ENCODE assay signal across 15 mouse cellular contexts in the genomic region with DNA sequence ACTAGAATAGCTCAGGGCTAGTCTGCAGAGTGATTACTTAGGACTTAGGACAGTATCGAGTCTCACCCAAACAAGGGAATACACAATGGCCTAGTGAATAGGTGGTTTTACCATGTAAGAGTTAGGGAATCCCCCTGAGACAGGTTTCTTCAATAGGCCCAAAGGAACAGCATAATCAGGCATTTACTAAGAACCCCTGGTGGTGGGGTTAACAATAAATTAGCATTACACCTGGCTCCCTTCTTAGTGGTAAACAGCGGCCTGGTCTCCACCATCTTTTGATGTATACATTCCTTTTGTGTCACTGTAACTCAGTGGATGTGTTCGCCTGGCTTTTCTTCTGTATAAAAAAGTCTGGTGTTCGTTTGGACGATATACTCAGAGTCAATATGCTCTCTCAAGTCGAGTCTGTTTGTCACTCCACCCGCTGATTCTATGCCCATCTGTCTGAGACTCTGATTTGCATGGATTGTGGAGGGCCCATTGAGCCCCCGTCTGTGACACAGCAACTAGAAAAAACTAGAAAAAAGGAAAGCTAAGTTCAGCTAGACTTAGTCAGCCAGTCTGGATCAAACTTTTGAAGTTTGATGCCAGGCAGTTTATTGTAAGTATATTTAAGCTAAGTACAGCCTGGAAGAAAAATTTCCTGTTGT.
DNase-seq lines count a peak whose midpoint lies in the region; TF ChIP-seq lines count a peak whose summit lies in the region.
"Had no signal": no experiment of that assay in that cellular context is flagged by ENCODE, and none has a peak within 500 bp of the region (broad histone marks: within the 10 kb centered on the region; RNA-seq: fewer than 3 reads in every experiment).

No protein-coding gene starts in this region.

- DNase-seq in heart, adult 11 months: peak; percentile 63
- no peak for DNase-seq in heart, adult 8-10 months (ENCODE audit: low spot score)
- peak; percentile 17 to 56 for DNase-seq in layer of hippocampus, postnatal 14 days (ENCODE audit: low spot score in 2 of 2)
- no peak for DNase-seq in layer of hippocampus, postnatal 25 days (ENCODE audit: extremely low spot score in 1 of 2, low spot score in 1 of 2)
- peak; percentile 38 for DNase-seq in brain, embryonic 14.5 days (ENCODE audit: low read depth)
- no peak for DNase-seq in MN1 (ENCODE audit: low spot score)
- DNase-seq in spleen, postnatal 10 days (ENCODE audit: low spot score in 2 of 2): no peak
- DNase-seq: adrenal gland, adult 2 months; adrenal gland, postnatal 25 days; cerebellum, adult 11 months; cerebellum, adult 8-10 months; cerebellum, postnatal 14 days; embryo, embryonic 11 days; gastrocnemius, postnatal 14 days; heart, postnatal 36 days had no signal

- no peak for TF ChIP-seq POLR2A in brain, embryonic 14.5 days (IDR thresholded peaks at IDR 0.05; ENCODE audit: borderline replicate concordance, extremely low read depth, insufficient read depth, insufficient read length, poor library complexity, severe bottlenecking)

- TF ChIP-seq CTCF in brain, embryonic 14.5 days (IDR thresholded peaks at IDR 0.05; ENCODE audit: borderline replicate concordance, extremely low read depth, insufficient read depth, insufficient read length): no peak

Comparison
In these comparisons a context has a peak if more than half of its experiments do, and no peak if none do; other contexts are left out.
1. DNase-seq: peak in heart, adult 11 months (single experiment), layer of hippocampus, postnatal 14 days (2 of 2) and brain, embryonic 14.5 days (single experiment); none in heart, adult 8-10 months (single experiment), layer of hippocampus, postnatal 25 days (0 of 2), MN1 (single experiment) and spleen, postnatal 10 days (0 of 2).